Mouse (Mus musculus): ENCODE measurements around the gene Fam135a. TPM values are rescaled to one million over a fixed set of nuclear protein-coding genes. Genes with fewer than 3 reads are reported as not detected.

The Fam135a gene
- 46.1 and 47.6 TPM in 2 replicates for polyA plus RNA-seq (2016; fragmentation: Nextera tagmentation; extraction: Ambion mirVana)

DNA sequence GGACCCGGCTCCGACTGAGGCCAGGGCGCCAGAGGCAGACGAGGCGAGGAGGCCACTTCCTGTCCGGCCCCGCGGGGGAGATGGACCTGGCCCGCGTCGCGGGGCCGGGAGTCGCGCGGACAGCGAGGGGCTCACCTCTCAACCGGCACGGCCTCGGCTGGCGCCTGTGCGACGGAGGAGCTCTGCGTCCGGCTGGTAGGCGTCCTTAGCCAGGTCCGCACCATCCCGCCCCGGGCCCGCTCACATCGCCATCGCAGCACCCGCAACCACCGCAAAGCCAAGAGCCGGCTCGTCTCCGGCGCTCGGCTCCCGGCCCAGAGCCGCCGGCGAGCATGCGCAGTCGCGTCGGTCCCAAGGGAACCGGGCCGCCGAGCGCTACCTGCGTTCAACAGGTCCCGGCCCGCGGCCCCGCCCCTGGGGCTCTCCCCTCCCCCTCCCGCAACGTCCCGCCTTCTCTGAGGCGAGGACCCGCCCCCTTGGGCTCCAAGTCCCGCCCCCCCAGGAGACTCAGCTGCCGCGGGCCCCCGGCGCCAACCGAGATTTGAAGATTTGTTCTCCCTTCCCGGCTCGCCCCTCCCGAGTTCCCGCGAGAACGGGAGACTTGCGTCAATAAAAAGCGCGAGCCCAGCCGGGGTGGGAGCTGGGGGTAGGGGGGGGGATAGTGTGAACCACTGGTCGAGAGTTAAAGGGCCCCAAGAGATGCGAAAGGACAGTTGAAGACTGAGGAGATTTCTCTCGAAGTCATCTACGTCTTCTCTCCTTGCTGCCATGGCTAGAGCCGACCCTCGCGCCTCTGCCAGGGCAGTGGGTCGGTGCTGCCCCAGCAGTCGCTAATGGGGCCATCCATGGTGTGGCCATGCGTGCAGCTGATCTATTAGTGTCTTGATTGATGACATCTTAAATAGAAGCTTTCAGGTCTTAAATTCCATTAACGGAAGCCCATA lies at the start of gene Fam135a:
Fam135a (minus strand) TSS at position 416 of the 944 bp plus-strand sequence.
- Histone ChIP-seq H3K27ac (peak within 1 kb of the TSS; percentile 86), H3K4me3 (peak within 1 kb of the TSS; percentile 90), H3K27me3 (no peaks in the 10 kb centered on the region), H3K9ac (peak within 1 kb of the TSS; percentile 93), H3K9me3 (replicated peaks) (no peaks in the 10 kb centered on the region), H3K36me3 (no peaks in the 10 kb centered on the region), H3K4me1 (peaks cover 4% of the 10 kb centered on the region), H3K4me2 (replicated peaks) (peak within 1 kb of the TSS; percentile 56)
- under 1% methylated on average over 81 of the region's 88 CpGs for WGBS
- peak; percentile 93 for ATAC-seq (ENCODE audit: low FRiP score)

DNA sequence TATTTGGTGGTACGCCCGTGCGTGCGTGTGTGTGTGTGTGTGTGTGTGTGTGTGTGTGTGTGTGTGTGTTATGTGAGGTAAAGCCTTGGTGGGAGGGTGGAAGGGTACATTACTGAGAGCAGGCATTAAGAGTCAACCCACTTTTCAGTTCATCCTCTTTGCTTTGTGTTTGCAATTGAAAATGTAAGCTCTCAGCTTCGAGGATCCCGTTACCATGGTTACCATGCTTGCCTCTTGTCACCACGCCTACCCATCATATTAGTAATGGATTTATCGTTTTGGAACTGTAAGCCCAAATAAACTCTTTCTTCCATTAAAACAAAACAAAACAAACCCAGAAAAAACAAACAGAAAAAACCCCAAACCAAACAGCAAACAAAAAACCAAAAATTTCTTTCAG lies 43.4 kb upstream of the Fam135a start:
- H3K9me3 ChIP-seq (replicated peaks): no peaks in the 10 kb centered on the region
- H3K4me1 ChIP-seq: no peaks in the 10 kb centered on the region
- H3K27ac ChIP-seq: no peak overlapping the region
- 80% methylated on average over 8 of the region's 8 CpGs for WGBS
- H3K9ac ChIP-seq: no peak overlapping the region
- ATAC-seq (ENCODE audit: low FRiP score): no peak
- H3K27me3 ChIP-seq: no peaks in the 10 kb centered on the region
- no peaks in the 10 kb centered on the region for H3K36me3 ChIP-seq
- H3K4me3 ChIP-seq: no peak overlapping the region
- H3K4me2 ChIP-seq (replicated peaks): no peak overlapping the region

DNA sequence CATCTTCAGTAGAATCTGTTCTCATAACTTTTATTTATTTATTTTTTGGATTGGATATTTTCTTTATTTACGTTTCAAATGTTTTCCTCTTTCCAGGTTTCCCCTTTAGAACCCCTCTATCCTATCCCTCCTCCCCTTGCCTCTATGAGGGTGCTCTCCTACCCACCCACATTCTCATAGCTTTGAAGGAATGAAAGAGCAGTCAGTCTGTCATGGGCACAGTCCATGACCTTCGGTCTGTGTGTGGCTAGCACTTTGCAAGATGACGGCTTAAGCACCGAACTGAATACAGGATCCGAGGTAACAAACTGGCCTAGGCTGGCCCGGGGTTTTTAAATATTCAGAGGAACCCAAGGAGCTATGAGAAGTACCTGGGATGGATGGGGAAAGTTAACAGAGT lies 40.4 kb upstream of the Fam135a start:
- Histone ChIP-seq H3K36me3 (no peaks in the 10 kb centered on the region), H3K27ac (no peak overlapping the region), H3K4me1 (no peaks in the 10 kb centered on the region), H3K9me3 (replicated peaks) (no peaks in the 10 kb centered on the region), H3K9ac (no peak overlapping the region), H3K4me3 (no peak overlapping the region), H3K27me3 (no peaks in the 10 kb centered on the region), H3K4me2 (replicated peaks) (no peak overlapping the region)
- no peak for ATAC-seq (ENCODE audit: low FRiP score)
- 72% methylated on average over 6 of the region's 6 CpGs for WGBS

DNA sequence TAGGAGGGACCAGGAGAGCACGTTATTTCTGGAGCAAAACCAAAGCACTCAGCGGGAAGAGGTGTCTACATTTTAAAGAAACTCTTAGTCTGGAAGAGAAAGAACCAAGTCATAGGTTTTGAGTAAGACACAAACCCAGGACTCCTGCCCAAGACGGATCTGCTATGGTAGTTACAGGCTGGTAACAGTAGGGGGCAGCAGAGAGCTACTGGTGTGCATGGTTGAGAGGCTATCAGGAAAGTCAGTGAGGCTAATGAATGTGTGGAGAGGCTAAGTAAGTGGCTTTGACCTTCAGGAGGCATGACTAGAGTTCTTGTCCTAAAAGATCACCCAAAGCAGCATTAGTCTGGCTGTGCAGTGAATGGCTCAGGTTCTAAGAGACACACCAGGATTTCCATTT lies 37.0 kb upstream of the Fam135a start:
- no peak overlapping the region for H3K9ac ChIP-seq
- H3K27me3 ChIP-seq: no peaks in the 10 kb centered on the region
- H3K4me2 ChIP-seq (replicated peaks): no peak overlapping the region
- no peaks in the 10 kb centered on the region for H3K4me1 ChIP-seq
- no peaks in the 10 kb centered on the region for H3K9me3 ChIP-seq (replicated peaks)
- ATAC-seq (ENCODE audit: low FRiP score): no peak
- no peak overlapping the region for H3K4me3 ChIP-seq
- no peaks in the 10 kb centered on the region for H3K36me3 ChIP-seq
- WGBS: 10% methylated on average over 3 of the region's 3 CpGs
- H3K27ac ChIP-seq: no peak overlapping the region

DNA sequence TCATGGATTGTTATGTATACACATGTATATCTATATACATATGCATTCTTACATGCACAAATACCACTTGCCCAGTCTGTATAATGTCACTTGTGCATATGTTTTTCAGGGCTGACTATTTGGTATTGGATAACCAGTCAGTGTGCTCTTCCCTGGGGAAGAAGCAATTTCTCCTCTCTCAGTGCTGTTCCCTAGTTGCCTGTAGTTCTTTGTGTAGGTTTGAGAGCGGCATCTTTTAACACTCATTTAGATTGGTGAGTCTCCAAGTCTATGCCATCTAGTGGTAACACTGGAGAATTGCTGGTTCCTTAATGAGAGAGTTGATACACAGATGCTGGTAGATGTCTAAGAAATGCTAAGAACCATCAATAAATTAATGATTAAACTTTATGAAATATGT lies 34.7 kb upstream of the Fam135a start:
- no peak overlapping the region for H3K9ac ChIP-seq
- no peaks in the 10 kb centered on the region for H3K4me1 ChIP-seq
- peak; percentile 67 for ATAC-seq (ENCODE audit: low FRiP score)
- H3K27ac ChIP-seq: no peak overlapping the region
- H3K9me3 ChIP-seq (replicated peaks): no peaks in the 10 kb centered on the region
- no peak overlapping the region for H3K4me2 ChIP-seq (replicated peaks)
- no peaks in the 10 kb centered on the region for H3K27me3 ChIP-seq
- no peak overlapping the region for H3K4me3 ChIP-seq
- 0% methylated on average over 1 of the region's 1 CpGs for WGBS
- H3K36me3 ChIP-seq: no peaks in the 10 kb centered on the region

DNA sequence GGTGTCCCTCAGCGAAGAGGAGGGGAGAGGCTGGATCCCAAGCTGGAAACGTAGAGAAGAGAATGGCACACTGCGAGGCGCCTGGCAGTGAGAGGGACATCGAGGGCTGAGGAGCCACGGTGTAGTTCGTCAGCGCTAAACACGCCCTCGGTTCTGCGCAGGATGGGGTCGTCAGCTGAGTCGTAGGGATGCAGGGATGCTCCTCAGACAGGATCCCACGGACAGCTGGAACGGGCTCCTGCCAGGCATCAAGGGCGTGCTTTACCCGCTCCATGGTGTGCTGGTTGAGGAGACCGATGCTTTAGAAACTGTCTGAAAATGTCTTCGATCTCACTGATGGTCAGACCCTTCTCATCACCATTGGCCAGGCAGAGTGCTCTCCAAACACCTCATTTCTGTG lies 33.7 kb upstream of the Fam135a start:
- no peak overlapping the region for H3K9ac ChIP-seq
- H3K4me3 ChIP-seq: no peak overlapping the region
- no peaks in the 10 kb centered on the region for H3K27me3 ChIP-seq
- no peak overlapping the region for H3K27ac ChIP-seq
- 26% methylated on average over 19 of the region's 19 CpGs for WGBS
- peak overlapping the region; percentile 9; the same call in 1 of the 2 replicates for H3K4me2 ChIP-seq (replicated peaks)
- H3K9me3 ChIP-seq (replicated peaks): no peaks in the 10 kb centered on the region
- H3K4me1 ChIP-seq: no peaks in the 10 kb centered on the region
- ATAC-seq (ENCODE audit: low FRiP score): no peak
- no peaks in the 10 kb centered on the region for H3K36me3 ChIP-seq

DNA sequence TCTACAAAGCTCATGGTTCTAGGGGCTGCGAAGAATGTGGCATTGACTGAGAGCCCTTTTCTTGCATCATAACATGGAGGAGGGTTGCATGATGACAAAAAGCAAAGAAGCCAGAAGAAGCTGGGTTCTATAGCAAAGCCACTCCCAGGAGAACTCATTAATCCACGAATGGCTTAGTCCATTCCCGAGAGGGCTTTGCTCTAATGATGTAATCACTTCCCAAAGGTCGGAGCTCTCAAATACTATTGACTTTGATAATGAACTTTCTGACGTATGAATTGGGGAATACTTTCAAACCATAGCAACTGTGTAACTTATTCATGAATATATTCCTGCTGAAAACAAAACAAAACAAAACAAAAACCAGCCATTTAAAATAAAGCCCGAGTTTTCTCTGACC lies 27.7 kb upstream of the Fam135a start:
- Histone ChIP-seq H3K27me3 (no peaks in the 10 kb centered on the region), H3K9ac (no peak overlapping the region), H3K36me3 (no peaks in the 10 kb centered on the region), H3K4me3 (no peak overlapping the region), H3K27ac (no peak overlapping the region), H3K4me1 (no peaks in the 10 kb centered on the region), H3K9me3 (replicated peaks) (no peaks in the 10 kb centered on the region), H3K4me2 (replicated peaks) (no peak overlapping the region)
- WGBS: 64% methylated on average over 6 of the region's 6 CpGs
- no peak for ATAC-seq (ENCODE audit: low FRiP score)

DNA sequence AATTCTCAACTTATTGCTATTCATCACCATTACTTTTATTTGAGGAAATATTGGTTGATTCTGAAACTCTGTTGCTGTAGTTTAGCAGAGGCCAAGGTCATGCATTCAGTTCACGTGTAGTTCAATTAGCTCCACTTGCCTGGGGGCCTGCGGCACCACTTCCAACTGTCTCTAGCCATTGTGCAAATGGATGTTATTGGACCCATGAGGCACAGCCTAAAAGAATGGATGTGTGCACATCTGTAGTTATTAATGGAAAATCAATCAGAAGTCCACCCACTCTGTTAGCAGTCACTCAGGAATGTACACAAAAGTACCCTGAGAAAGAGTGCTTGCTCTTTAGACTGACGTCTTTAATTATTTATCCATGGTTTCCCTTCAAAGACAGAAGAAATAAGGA lies 24.5 kb upstream of the Fam135a start:
- H3K27ac ChIP-seq: no peak overlapping the region
- no peaks in the 10 kb centered on the region for H3K9me3 ChIP-seq (replicated peaks)
- 57% methylated on average over 3 of the region's 3 CpGs for WGBS
- H3K4me2 ChIP-seq (replicated peaks): no peak overlapping the region
- no peaks in the 10 kb centered on the region for H3K4me1 ChIP-seq
- no peaks in the 10 kb centered on the region for H3K27me3 ChIP-seq
- ATAC-seq (ENCODE audit: low FRiP score): no peak
- no peak overlapping the region for H3K4me3 ChIP-seq
- H3K36me3 ChIP-seq: no peaks in the 10 kb centered on the region
- no peak overlapping the region for H3K9ac ChIP-seq

DNA sequence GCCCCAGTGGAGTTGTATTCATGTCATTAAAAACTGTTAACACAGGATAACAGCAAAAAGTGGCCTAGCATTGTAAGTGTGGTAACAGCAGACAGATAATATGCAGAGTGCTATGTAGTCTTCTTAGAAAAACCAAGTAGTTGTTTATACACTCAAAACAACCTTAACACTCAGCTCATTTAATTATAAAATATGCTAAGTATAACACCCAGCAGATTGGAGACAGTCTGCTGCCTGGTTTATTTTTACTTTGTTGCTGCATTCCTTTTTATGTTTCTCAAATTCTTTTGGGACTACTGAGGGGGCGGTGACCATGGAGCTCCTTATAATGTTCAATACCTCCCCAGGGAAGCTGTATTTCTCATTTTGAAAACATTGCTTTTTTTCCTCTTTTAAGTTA lies 22.4 kb upstream of the Fam135a start:
- ATAC-seq (ENCODE audit: low FRiP score): no peak
- 95% methylated on average over 1 of the region's 1 CpGs for WGBS
- no peaks in the 10 kb centered on the region for H3K9me3 ChIP-seq (replicated peaks)
- H3K4me2 ChIP-seq (replicated peaks): no peak overlapping the region
- H3K27me3 ChIP-seq: no peaks in the 10 kb centered on the region
- no peak overlapping the region for H3K9ac ChIP-seq
- no peak overlapping the region for H3K4me3 ChIP-seq
- no peaks in the 10 kb centered on the region for H3K4me1 ChIP-seq
- H3K36me3 ChIP-seq: no peaks in the 10 kb centered on the region
- H3K27ac ChIP-seq: no peak overlapping the region

DNA sequence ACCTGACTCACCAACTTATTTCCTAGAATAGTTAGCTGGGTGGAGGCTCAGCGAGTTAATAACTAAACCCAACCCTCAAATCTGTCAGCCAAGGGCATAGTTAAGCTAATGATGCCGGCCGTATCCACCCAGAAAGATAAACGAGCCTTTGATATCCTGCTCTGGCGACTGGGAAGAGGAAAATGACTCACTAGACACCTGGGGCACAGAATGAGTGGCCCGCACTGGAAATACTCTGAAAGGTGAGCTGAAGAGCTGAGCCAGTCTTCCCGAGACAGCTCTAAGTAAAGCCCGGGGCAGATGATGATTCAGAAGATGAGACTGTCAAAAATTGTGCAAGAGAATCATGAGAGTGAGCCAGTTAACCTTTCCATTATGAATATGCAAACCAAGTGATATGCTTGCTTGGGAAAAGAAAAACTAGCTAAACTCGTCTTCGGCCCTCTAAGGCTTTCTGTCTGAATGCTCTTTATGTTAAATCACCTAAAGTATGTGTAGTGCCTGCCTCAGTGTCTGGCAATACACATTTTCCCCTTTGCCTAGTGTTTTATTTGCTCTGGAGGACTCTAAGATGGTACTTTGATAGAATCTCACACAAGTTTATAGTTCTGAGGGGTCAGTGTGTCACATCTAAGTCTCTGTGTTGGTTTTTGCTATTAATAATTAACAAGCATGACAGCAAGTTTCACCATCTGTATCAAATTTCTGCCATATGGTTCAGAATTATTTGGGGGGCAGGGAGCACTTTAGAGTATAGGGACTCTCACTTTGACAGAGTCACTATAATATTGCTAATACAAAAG lies 8.0 kb upstream of the Fam135a start:
- H3K9me3 ChIP-seq (replicated peaks): no peaks in the 10 kb centered on the region
- H3K4me2 ChIP-seq (replicated peaks): no peak overlapping the region
- no peaks in the 10 kb centered on the region for H3K36me3 ChIP-seq
- no peaks in the 10 kb centered on the region for H3K27me3 ChIP-seq
- ATAC-seq (ENCODE audit: low FRiP score): no peak
- H3K27ac ChIP-seq: no peak overlapping the region
- H3K4me3 ChIP-seq: no peak overlapping the region
- H3K9ac ChIP-seq: no peak overlapping the region
- WGBS: 57% methylated on average over 10 of the region's 10 CpGs
- H3K4me1 ChIP-seq: peaks cover 8% of the 10 kb centered on the region

DNA sequence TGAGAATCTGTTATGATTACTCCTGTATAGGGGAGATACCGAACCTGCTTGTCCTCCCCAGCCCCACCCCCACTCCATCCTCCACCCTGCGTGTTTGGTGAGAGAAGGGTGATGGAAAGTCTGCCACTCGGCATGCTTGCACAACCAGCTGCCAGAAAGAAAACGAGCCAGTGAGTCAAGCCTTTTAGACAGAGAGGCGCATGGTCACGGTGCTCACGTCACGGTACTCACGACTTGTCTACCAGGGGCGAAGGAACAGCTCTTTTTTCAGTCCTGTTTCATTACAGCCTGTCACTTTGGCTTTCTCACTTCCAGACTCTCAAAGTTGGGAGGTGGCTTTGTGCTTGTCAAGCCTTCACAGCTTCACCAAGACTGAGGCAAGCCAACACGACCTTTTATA lies 7.2 kb upstream of the Fam135a start:
- no peak overlapping the region for H3K4me3 ChIP-seq
- 38% methylated on average over 11 of the region's 11 CpGs for WGBS
- peaks cover 8% of the 10 kb centered on the region for H3K4me1 ChIP-seq
- H3K9me3 ChIP-seq (replicated peaks): no peaks in the 10 kb centered on the region
- no peaks in the 10 kb centered on the region for H3K27me3 ChIP-seq
- H3K4me2 ChIP-seq (replicated peaks): peak overlapping the region; percentile 32
- no peak overlapping the region for H3K9ac ChIP-seq
- peak; percentile 67; the same call in 1 of the 2 replicates for ATAC-seq (ENCODE audit: low FRiP score)
- H3K36me3 ChIP-seq: no peaks in the 10 kb centered on the region
- no peak overlapping the region for H3K27ac ChIP-seq

DNA sequence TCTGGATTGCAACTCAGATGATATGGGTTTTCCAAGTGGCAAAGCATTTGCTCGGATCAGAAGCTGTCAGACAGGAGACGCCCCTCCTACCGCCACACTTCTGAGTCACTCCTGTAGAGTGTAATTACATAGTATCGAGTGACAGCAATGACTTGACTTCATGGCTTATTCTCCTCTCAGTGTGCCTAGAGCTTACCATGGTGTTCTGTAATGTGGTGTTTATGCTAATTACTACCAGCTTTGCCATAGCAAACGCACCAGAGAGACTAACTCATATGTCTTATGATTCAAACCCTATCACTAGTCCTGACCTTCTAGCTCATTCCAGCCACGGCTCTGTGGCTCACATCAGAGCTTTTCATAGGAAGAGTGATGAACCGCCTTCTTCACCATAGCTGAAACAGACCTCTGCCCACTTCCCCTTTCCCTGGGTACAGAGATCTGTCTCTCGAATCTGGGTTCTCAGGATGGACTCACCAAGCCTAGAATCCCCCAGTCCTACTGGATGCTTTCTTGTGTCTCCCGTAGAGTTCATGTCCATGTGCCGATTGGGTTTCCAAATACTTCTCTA lies 2.5 kb upstream of the Fam135a start:
- Histone ChIP-seq H3K9me3 (replicated peaks) (no peaks in the 10 kb centered on the region), H3K4me1 (peaks cover 9% of the 10 kb centered on the region), H3K36me3 (no peaks in the 10 kb centered on the region), H3K4me2 (replicated peaks) (no peak overlapping the region), H3K27me3 (no peaks in the 10 kb centered on the region), H3K27ac (no peak overlapping the region), H3K4me3 (no peak overlapping the region), H3K9ac (no peak overlapping the region)
- ATAC-seq (ENCODE audit: low FRiP score): no peak
- WGBS: 77% methylated on average over 10 of the region's 10 CpGs
